Mouse (Mus musculus) embryonic facial prominence, embryonic 10.5 days (tissue): Measurements from ENCODE around the gene Nat9. TPM values are rescaled to one million over a fixed set of nuclear protein-coding genes. Genes with fewer than 3 reads are reported as not detected.

Experiments
- DNase-seq: peaks from one replicate; pipeline ENCODE4 v3.0.0-alpha.2; 2017; ENCODE audit warnings: low spot score
- H3K27ac ChIP-seq: fragments of 300-500 bp; sonication (generic); replicated peaks from 2 replicates; pipeline ENCODE4 v1.5.1; 2016; ENCODE audit warnings: mild to moderate bottlenecking
- H3K27me3 ChIP-seq: fragments of 300-500 bp; sonication (generic); replicated peaks from 2 replicates; pipeline ENCODE4 v1.6.1; 2016; ENCODE audit warnings: low read depth, mild to moderate bottlenecking; ENCODE audit not compliant: poor library complexity, severe bottlenecking
- H3K36me3 ChIP-seq: fragments of 300-500 bp; sonication (generic); replicated peaks from 2 replicates; pipeline ENCODE4 v1.6.1; 2016; ENCODE audit warnings: mild to moderate bottlenecking, moderate library complexity
- H3K4me1 ChIP-seq: fragments of 300-500 bp; sonication (generic); 2 replicates; pipeline ENCODE4 v1.6.1; 2016
- H3K4me3 ChIP-seq: fragments of 300-500 bp; sonication (generic); 2 replicates; pipeline ENCODE4 v1.5.1; 2016; ENCODE audit warnings: mild to moderate bottlenecking, moderate library complexity
- H3K9me3 ChIP-seq: fragments of 300-500 bp; sonication (generic); 2 replicates; pipeline ENCODE4 v1.6.1; 2016; ENCODE audit warnings: mild to moderate bottlenecking
- WGBS: fragments of 180-500 bp; shearing (Covaris S2); methylation state at CpG from one replicate; pipeline ENCODE4 v1.1.7; 2016; 5-methylcytosine and 5-hydroxymethylcytosine counted together
- polyA plus RNA-seq: library from polyadenylated mRNA; unstranded; fragments of >200 nt; fragmentation: Nextera tagmentation; extraction: Ambion mirVana; gene quantifications from 2 replicates; pipeline ENCODE4 v1.2.1, GENCODE M21; 2016

Nat9 gene
- polyA plus RNA-seq, 1 experiment from 2014 or later = 18.2 TPM

DNA sequence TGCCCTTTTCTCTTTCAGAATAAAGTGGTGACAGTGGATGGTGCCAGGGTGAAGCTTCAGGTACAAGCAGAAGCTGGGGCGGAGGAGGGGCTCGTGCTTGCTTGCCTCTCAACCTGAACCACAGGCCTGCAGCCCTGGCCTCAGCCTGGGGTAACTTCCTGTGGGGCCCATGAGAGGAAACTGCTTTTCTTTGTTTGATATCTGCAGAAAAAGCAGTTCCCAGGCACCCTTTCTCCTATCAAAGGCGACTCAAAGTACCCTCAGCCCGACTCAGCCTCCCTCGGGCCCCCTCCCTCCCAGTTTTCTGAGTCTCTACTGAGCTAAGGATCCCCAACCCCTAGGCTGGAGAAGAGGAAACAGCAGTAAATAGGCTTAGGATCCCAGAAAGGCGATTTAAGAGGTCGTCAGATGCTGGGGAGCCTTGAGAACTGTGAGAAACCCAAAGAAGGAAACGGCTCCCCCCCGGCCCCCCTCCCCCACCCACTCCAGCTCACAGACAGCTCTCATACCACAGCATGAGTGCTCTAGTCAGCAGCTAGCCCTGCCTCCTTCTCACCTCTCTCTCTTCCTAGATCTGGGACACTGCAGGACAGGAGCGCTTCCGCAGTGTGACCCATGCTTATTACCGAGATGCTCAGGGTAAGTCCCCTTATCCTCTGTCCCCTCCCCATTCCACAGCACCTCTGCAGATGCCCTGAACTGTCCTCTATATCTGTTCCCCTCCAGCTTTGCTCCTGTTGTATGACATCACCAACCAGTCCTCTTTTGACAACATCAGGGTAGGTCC lies 29.5 kb downstream of the Nat9 start:
- 31% methylated on average over 12 of the region's 12 CpGs for WGBS
- Histone ChIP-seq H3K9me3 (0 out of 2 replicates have a peak, but pooled peaks cover 4% of the 10 kb centered on the region), H3K4me3 (0 out of 2 replicates have a peak overlapping the region, but pooled peaks have one; percentile 11), H3K27ac (peak overlapping the region; percentile 70), H3K4me1 (peaks cover 64% of the 10 kb centered on the region), H3K36me3 (no peaks in the 10 kb centered on the region), H3K27me3 (peaks cover 88% of the 10 kb centered on the region)
- no peak for DNase-seq

DNA sequence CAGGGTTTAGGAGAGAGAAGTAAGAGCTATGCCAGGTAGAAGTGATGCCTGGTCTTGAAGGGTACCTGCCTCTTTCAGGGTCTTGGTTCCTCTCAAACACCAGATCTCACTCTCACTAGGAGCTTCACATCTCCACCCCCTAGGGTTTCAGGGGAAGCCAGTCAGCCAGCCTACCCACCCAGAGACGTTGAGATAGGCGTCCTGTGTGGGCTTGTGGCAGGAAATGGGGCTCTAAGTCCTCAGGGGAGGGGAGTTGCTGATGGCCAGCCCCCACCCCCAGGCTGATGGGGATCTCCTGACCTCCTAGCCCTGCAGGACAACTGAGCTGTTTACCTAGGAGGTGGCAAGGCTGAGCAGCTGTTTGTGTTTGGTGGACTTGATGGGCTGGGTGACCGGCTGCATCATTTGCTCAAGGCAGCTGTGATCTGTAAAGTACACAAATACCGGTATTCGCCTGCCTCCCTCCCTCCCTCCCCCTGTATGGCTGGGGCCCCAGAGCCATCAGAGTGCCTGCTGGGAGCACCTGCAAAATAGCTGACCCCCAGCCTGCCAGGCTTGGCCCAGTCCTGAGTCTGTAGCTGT lies 32.5 kb downstream of the Nat9 start:
- DNase-seq = no peak
- Histone ChIP-seq H3K27me3 (peaks cover 78% of the 10 kb centered on the region), H3K4me3 (no peak overlapping the region), H3K36me3 (no peaks in the 10 kb centered on the region), H3K4me1 (peaks cover 60% of the 10 kb centered on the region), H3K9me3 (0 out of 2 replicates have a peak, but pooled peaks cover 4% of the 10 kb centered on the region), H3K27ac (no peak overlapping the region)
- WGBS = 8% methylated on average over 5 of the region's 5 CpGs

DNA sequence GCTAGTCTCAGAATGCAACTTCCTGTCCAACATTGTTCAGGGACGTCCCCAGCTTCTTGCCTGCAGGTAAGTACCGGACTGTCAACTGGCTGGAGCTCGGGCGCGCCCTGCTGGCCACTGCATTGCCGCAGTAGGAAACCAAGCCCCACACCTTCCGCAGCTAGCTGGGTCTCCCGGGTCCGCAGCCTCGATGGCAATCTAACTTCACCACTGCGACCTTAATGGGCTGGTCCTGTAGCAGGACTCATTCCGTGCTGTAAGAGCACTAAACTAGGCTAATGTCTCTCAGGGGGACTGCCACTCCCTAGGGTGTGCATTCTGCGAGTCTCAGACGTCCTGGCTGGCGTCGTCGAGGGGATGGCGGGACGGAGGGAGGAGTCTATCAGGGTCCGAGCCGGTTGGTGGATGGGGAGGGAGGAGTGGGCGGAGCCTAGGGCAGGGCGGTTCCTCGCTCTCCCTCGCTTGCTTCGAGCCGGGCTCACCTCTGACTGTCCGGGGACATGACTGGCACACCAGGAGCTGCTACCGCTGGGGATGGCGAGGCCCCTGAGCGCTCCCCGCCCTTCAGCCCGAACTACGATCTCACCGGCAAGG lies 33.9 kb downstream of the Nat9 start:
- H3K27me3 ChIP-seq = peaks cover 71% of the 10 kb centered on the region
- WGBS = under 1% methylated on average over 35 of the region's 35 CpGs

DNA sequence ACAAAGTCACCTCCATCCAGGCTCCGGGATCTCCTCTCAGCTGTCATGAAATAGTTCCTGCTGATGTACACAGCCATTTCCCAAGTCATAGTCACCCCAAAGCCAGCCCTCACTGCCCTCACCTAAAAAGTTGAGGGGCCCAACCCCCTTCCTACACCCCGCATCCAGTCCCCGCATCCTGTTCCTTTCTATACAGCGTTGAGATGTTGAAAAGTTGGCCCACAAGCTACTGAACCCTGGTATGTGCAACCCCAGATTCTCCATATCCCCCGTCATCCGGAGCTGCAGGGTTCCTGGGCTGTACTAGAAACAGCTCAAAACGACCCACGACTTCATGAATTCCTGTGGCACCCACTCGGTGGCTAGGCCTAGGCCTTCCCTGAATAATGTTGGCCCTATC lies 34.6 kb downstream of the Nat9 start:
- H3K9me3 ChIP-seq = 0 out of 2 replicates have a peak, but pooled peaks cover 3% of the 10 kb centered on the region
- DNase-seq = no peak
- H3K4me1 ChIP-seq = peaks cover 51% of the 10 kb centered on the region
- 73% methylated on average over 9 of the region's 9 CpGs for WGBS
- no peaks in the 10 kb centered on the region for H3K36me3 ChIP-seq
- H3K27ac ChIP-seq = no peak overlapping the region
- H3K27me3 ChIP-seq = peaks cover 68% of the 10 kb centered on the region
- H3K4me3 ChIP-seq = no peak overlapping the region

More for the DNA sequence above, 33.9 kb downstream of the Nat9 start:
- no peak overlapping the region for H3K27ac ChIP-seq
- H3K4me3 ChIP-seq = peak overlapping the region; percentile 50
- H3K36me3 ChIP-seq = no peaks in the 10 kb centered on the region
- H3K9me3 ChIP-seq = 0 out of 2 replicates have a peak, but pooled peaks cover 3% of the 10 kb centered on the region
- H3K4me1 ChIP-seq = peaks cover 58% of the 10 kb centered on the region
- DNase-seq = peak; percentile 88

DNA sequence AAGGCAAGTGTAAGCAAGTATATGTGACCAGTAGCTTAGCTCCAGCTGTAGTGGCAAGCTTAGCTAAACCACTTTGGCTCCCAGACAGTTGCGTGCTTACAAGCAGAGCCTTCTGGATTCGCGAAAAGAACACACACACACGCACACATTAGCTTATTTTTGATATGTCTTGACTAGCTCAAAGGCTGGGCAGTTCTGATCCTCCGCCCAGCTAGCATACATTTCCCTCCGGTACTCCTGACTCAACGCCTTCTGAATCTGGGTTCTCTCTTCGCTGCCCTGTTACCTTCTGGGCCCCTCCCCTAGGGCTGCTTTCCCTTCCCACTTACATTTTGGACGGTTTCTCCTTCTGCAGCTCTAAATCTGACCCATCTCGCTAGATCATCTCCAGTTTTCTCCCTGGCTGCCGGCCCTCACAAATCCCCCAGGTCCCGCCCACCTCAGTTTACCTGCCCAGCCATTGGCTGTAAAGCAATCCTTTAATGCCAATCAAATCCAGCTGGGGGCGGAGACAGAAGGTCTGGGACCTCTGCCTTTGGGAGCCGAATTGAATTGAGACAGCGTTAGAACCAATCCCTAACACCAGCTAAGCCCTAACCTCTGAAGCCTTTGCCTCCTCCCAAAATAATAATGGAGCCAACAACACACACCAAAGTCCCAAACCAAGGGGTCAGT lies 35.8 kb downstream of the Nat9 start:
- DNase-seq = peak; percentile 89
- Histone ChIP-seq H3K27ac (peak overlapping the region; percentile 48; the same call in 1 of the 2 replicates), H3K27me3 (peaks cover 56% of the 10 kb centered on the region), H3K4me3 (peak overlapping the region; percentile 52), H3K4me1 (peaks cover 43% of the 10 kb centered on the region), H3K36me3 (no peaks in the 10 kb centered on the region), H3K9me3 (0 out of 2 replicates have a peak, but pooled peaks cover 3% of the 10 kb centered on the region)
- WGBS = 7% methylated on average over 15 of the region's 15 CpGs

DNA sequence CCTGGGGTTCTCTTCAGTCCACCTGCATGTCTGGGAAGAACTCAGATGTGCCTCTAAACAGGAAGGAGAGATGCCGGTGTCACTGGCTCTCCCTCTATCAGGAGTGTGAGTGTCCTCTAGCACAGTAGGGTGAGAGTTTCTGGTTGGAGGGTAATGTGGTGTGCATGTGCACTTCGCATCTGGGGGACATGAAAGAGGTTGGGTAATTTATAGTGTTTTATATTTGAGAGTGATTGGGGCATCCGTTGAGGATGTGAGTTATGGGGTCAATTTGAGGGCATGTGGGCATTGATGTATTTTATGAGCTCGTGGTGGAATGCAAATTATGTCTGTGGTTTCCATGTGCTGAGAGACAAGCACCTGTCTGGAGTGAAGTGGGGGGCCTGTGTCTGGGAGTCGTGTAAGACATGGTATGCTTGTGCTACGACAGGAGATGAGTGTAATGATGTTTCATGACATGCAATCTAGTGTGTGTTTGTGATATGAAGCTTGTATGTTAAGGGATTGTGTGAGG lies 36.9 kb downstream of the Nat9 start:
- no peaks in the 10 kb centered on the region for H3K36me3 ChIP-seq
- H3K4me3 ChIP-seq = no peak overlapping the region
- 0 out of 2 replicates have a peak, but pooled peaks cover 3% of the 10 kb centered on the region for H3K9me3 ChIP-seq
- no peak for DNase-seq
- H3K4me1 ChIP-seq = peaks cover 42% of the 10 kb centered on the region
- WGBS = 83% methylated on average over 6 of the region's 6 CpGs
- H3K27me3 ChIP-seq = peaks cover 45% of the 10 kb centered on the region
- no peak overlapping the region for H3K27ac ChIP-seq

DNA sequence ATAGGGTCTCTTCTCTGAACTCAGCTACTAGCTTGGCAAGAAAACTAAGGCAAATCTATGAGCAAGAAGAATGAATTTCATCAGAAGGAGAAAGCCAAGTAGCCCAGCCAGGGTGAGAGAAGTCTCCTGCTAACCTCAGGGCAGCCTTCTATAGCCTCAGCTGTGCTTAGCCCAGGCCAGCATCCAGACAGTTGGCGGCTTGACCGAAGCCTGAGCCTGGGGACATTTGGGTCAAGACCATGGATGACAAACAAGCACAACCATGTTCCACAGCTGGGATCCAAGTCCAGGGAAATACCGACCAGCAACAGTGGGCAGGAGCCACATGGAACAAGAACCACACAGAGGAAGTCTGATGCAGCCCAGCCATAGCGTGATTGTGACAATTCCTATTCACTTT lies 39.8 kb downstream of the Nat9 start:
- no peak overlapping the region for H3K4me3 ChIP-seq
- 85% methylated on average over 4 of the region's 4 CpGs for WGBS
- no peak overlapping the region for H3K27ac ChIP-seq
- H3K4me1 ChIP-seq = peaks cover 16% of the 10 kb centered on the region
- H3K27me3 ChIP-seq = peaks cover 15% of the 10 kb centered on the region
- DNase-seq = no peak
- no peaks in the 10 kb centered on the region for H3K36me3 ChIP-seq
- 0 out of 2 replicates have a peak, but pooled peaks cover 3% of the 10 kb centered on the region for H3K9me3 ChIP-seq

DNA sequence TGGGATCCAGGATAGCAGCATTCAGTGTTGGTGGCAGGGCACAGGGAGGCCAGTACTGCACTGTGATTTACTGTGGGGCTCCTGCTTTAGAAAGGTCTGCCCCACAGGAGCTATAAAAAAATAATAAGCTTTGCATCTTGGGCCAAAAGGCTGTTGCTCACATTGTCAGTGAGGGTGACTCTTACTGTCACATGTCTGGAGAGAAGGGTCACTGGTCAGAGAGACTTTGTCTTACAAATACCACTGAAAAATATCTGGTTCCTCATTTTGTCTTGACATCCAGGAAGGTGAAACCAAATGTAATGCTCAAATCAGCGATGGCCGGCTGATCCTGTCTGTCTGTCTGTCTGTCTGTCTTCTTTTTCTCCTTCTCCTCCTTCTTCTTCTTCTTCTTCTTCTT lies 45.7 kb downstream of the Nat9 start:
- 90% methylated on average over 2 of the region's 2 CpGs for WGBS
- Histone ChIP-seq H3K4me1 (no peaks in the 10 kb centered on the region), H3K9me3 (no peaks in the 10 kb centered on the region), H3K27me3 (no peaks in the 10 kb centered on the region), H3K27ac (no peak overlapping the region), H3K36me3 (no peaks in the 10 kb centered on the region), H3K4me3 (no peak overlapping the region)
- no peak for DNase-seq

DNA sequence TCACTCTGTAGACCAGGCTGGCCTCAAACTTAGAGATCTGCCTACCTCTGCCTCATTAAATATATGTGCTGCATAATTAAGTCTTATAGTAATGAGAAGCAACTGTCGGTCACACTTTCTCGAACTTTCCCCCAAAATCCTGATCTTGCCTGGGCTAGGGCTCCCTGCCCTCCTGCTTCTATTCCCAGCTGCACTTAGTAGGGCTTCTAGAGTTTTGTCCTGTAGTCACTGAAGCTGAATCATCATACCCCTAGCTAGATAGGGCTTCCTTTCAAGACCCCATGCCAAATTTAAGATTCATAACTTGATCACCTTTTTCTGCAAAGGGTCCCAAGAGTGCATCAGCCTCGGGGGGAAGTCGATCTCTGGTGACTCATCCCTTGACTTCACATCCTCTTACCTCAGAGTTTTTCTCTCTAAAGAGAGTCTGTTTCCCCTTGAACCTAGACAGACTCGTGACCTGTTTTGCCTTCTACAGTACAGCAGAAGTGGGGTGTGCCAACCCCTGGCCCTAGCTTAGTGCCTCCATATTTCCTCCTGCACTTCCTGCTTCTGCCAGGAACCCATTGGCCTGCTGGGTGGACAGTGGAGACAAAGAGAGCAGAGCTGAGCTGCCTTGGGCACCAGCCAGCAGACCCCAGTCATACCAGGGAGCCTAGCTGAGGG lies 48.9 kb downstream of the Nat9 start:
- Histone ChIP-seq H3K27me3 (no peaks in the 10 kb centered on the region), H3K36me3 (no peaks in the 10 kb centered on the region), H3K4me1 (no peaks in the 10 kb centered on the region), H3K27ac (no peak overlapping the region), H3K4me3 (no peak overlapping the region), H3K9me3 (no peaks in the 10 kb centered on the region)
- WGBS = 83% methylated on average over 5 of the region's 5 CpGs
- DNase-seq = no peak

DNA sequence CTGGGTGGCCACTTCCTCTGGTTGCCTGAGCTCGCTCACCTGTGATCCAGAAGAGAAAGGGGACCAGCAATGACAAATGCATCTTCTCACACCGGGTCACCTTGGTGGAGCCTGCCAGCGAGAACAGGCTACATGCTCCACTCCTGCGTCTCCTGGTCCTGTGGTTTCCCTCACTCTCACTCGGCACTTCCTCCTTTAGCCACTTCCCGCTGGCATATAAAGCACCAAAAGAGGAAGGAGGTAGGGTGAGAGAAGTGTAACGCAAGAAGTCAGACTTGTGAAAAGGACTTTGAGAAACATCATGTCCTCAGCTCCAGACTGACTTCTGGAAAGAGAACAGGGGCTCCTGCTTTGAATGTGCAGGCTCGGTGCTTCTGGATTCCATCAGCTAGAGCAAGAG lies 53.9 kb downstream of the Nat9 start, which contains the start of gene Cd300lf:
Gene Cd300lf, minus strand, starts transcription at position 193 of the 400 bp plus-strand sequence.
- Histone ChIP-seq H3K4me1 (no peaks in the 10 kb centered on the region), H3K27ac (no peak within 1 kb of the TSS), H3K27me3 (no peaks in the 10 kb centered on the region), H3K4me3 (no peak within 1 kb of the TSS), H3K36me3 (no peaks in the 10 kb centered on the region), H3K9me3 (no peaks in the 10 kb centered on the region)
- 79% methylated on average over 8 of the region's 8 CpGs for WGBS
- no peak for DNase-seq
